Mouse (Mus musculus): ENCODE data around the gene Prps1. TPM values are rescaled to one million over a fixed set of nuclear protein-coding genes. Genes with fewer than 3 reads are reported as not detected.

Prps1 gene
- 45.1 and 47.0 TPM in 2 replicates for polyA plus RNA-seq (2014; fragmentation: Nextera tagmentation; extraction: Ambion mirVana)

DNA sequence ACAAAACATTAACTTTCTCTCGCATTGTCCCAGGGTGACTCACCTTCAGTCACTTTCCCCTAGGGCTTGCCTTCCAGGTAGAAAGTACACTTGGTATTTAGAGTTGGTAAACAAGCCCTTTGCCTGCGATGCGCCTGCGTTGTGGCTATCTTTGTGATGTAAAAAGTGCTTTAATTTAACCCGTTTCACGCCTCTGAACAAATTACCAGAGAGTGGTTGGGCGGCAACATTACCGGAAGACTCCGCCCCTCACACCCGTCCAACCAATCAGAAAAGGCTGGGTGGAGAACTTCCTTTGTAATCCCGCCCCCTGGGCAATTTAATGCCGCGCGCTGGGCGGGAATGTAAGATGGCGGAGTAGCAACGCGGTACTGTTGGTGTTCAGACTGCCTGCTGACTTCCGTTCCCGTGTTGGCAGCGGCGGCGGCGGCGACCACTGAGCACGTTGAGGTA is at the start of gene Prps1:
TSS of gene Prps1 (plus strand) at position 335 of the 453 bp plus-strand sequence.
- DNase-seq (ENCODE audit: low spot score): peak; percentile 94
- Histone ChIP-seq H3K9ac (ENCODE audit: low read depth, low read length) (peak within 1 kb of the TSS; percentile 60), H3K36me3 (ENCODE audit: control insufficient read depth, insufficient read depth, low read length) (no peaks in the 10 kb centered on the region), H3K27me3 (replicated peaks; ENCODE audit: control insufficient read depth, insufficient read depth, low read length) (no peaks in the 10 kb centered on the region; the same call in 1 of the 2 replicates), H3K4me3 (ENCODE audit: low read depth, low read length) (peak within 1 kb of the TSS; percentile 54), H3K4me2 (ENCODE audit: low read depth, low read length) (peak within 1 kb of the TSS; percentile 58), H3K27ac (replicated peaks; ENCODE audit: low read depth, low read length) (no peak within 1 kb of the TSS), H3K9me3 (ENCODE audit: control insufficient read depth, low read length) (no peaks in the 10 kb centered on the region), H3K4me1 (ENCODE audit: control insufficient read depth, insufficient read depth, low read length) (no peaks in the 10 kb centered on the region)
- ATAC-seq (ENCODE audit: low read depth): peak; percentile 96
- WGBS: 25% methylated on average over 26 of the region's 26 CpGs

DNA sequence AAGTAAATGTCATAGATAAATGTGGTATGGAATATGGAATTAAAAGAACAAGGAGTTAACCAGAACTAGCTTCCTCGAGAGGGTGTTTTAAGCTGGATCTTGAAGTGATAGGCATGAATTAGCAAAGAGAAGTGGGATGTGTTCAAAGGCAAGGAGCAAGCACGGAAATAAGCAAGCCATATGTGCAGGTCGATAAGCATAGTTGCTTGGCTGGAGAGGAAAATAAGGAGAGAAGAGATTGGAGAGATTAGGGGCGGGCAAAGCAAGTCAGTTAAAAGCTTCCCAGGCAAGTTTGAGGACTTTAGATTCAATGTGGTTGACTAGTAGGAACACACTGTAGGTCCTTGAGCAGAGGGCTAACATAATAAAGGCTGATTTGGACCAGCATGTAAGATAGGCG is 48.8 kb upstream of the Prps1 start:
- DNase-seq (ENCODE audit: low spot score): no peak
- no peak overlapping the region for H3K27ac ChIP-seq (replicated peaks; ENCODE audit: low read depth, low read length)
- ATAC-seq (ENCODE audit: low read depth): no peak

DNA sequence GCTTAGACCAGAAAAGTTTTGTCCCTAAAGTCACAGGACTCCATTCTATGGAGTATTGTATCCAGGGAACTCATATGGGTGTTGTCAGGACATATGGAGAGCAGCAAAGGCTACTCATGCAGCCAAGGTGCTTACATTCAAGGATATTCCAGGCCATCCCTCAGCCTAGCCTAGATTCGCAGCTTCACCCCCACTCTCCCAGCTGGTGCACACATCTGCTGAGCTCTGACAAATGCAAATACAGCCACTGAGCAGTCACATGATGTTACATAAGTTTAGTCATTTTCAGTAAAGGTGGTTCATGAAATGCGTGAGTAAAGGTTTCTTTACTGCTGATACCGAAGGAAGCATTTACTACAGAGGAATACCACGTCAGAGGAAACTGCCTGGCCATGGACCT is 37.9 kb upstream of the Prps1 start:
- ATAC-seq (ENCODE audit: low read depth) (no peak), DNase-seq (ENCODE audit: low spot score) (no peak)
- WGBS: 67% methylated on average over 4 of the region's 4 CpGs
- H3K27ac ChIP-seq (replicated peaks; ENCODE audit: low read depth, low read length): no peak overlapping the region
- no peaks in the 10 kb centered on the region for H3K9me3 ChIP-seq (ENCODE audit: control insufficient read depth, low read length)
- H3K27me3 ChIP-seq (replicated peaks; ENCODE audit: control insufficient read depth, insufficient read depth, low read length): 0 out of 2 replicates have a peak, but pooled peaks cover 8% of the 10 kb centered on the region
- no peaks in the 10 kb centered on the region for H3K36me3 ChIP-seq (ENCODE audit: control insufficient read depth, insufficient read depth, low read length)
- H3K9ac ChIP-seq (ENCODE audit: low read depth, low read length): no peak overlapping the region
- H3K4me3 ChIP-seq (ENCODE audit: low read depth, low read length): no peak overlapping the region
- H3K4me1 ChIP-seq (ENCODE audit: control insufficient read depth, insufficient read depth, low read length): no peaks in the 10 kb centered on the region
- no peak overlapping the region for H3K4me2 ChIP-seq (ENCODE audit: low read depth, low read length)

More for the DNA sequence above, 48.8 kb upstream of the Prps1 start:
- Histone ChIP-seq H3K9ac (ENCODE audit: low read depth, low read length) (no peak overlapping the region), H3K4me3 (ENCODE audit: low read depth, low read length) (no peak overlapping the region), H3K4me1 (ENCODE audit: control insufficient read depth, insufficient read depth, low read length) (no peaks in the 10 kb centered on the region), H3K36me3 (ENCODE audit: control insufficient read depth, insufficient read depth, low read length) (no peaks in the 10 kb centered on the region), H3K27me3 (replicated peaks; ENCODE audit: control insufficient read depth, insufficient read depth, low read length) (peaks cover 2% of the 10 kb centered on the region; the same call in 1 of the 2 replicates), H3K9me3 (ENCODE audit: control insufficient read depth, low read length) (no peaks in the 10 kb centered on the region), H3K4me2 (ENCODE audit: low read depth, low read length) (no peak overlapping the region)
- WGBS: 81% methylated on average over 5 of the region's 5 CpGs

DNA sequence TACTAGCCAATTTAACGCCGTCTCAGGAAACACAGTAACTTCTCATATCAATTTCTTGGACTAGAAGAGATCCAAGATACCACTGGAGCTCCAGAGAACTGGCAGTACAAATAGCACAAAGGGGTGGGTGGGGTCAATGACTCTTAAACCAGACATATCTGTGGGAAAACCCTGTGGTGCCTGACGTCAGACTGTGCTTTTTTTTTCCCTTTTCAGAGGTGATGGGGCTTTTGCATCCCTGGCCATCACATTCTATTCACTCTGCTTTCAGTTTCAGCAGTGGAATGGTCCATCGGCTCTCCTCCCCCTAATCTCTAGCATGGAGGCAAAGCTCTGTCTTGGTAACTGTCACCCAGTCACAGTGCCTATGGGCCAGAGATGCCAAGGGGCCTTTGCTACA is 29.3 kb upstream of the Prps1 start:
- no peak overlapping the region for H3K9ac ChIP-seq (ENCODE audit: low read depth, low read length)
- no peak overlapping the region for H3K4me3 ChIP-seq (ENCODE audit: low read depth, low read length)
- no peaks in the 10 kb centered on the region; the same call in 1 of the 2 replicates for H3K27me3 ChIP-seq (replicated peaks; ENCODE audit: control insufficient read depth, insufficient read depth, low read length)
- no peak for ATAC-seq (ENCODE audit: low read depth)
- DNase-seq (ENCODE audit: low spot score): no peak
- WGBS: 78% methylated on average over 4 of the region's 4 CpGs
- H3K4me2 ChIP-seq (ENCODE audit: low read depth, low read length): no peak overlapping the region
- no peaks in the 10 kb centered on the region for H3K4me1 ChIP-seq (ENCODE audit: control insufficient read depth, insufficient read depth, low read length)
- H3K27ac ChIP-seq (replicated peaks; ENCODE audit: low read depth, low read length): no peak overlapping the region
- H3K9me3 ChIP-seq (ENCODE audit: control insufficient read depth, low read length): no peaks in the 10 kb centered on the region
- no peaks in the 10 kb centered on the region for H3K36me3 ChIP-seq (ENCODE audit: control insufficient read depth, insufficient read depth, low read length)

DNA sequence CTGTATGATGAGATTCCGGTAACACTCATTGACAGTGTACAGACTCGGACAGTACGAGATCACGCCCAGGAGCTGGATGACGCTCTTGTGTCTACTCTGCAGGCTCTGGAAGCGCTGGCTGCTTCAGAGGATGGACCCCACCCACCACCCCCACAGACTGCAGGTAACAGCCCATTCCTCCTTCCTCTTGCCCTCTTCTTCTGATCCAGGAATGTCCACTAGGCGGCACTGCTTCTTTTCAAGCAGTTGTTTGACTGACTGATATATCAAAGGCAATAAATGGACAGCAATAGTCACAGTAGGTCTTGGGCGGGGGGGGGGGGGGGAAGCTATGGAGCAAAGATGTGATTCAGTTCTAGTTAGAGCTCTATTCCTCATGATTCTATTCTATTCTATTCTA is 28.2 kb upstream of the Prps1 start:
- WGBS: 71% methylated on average over 7 of the region's 8 CpGs
- Histone ChIP-seq H3K4me1 (ENCODE audit: control insufficient read depth, insufficient read depth, low read length) (no peaks in the 10 kb centered on the region), H3K9me3 (ENCODE audit: control insufficient read depth, low read length) (no peaks in the 10 kb centered on the region), H3K4me2 (ENCODE audit: low read depth, low read length) (no peak overlapping the region), H3K4me3 (ENCODE audit: low read depth, low read length) (no peak overlapping the region), H3K36me3 (ENCODE audit: control insufficient read depth, insufficient read depth, low read length) (no peaks in the 10 kb centered on the region), H3K27ac (replicated peaks; ENCODE audit: low read depth, low read length) (no peak overlapping the region), H3K9ac (ENCODE audit: low read depth, low read length) (no peak overlapping the region), H3K27me3 (replicated peaks; ENCODE audit: control insufficient read depth, insufficient read depth, low read length) (no peaks in the 10 kb centered on the region; the same call in 1 of the 2 replicates)
- ATAC-seq (ENCODE audit: low read depth): no peak
- DNase-seq (ENCODE audit: low spot score): no peak

DNA sequence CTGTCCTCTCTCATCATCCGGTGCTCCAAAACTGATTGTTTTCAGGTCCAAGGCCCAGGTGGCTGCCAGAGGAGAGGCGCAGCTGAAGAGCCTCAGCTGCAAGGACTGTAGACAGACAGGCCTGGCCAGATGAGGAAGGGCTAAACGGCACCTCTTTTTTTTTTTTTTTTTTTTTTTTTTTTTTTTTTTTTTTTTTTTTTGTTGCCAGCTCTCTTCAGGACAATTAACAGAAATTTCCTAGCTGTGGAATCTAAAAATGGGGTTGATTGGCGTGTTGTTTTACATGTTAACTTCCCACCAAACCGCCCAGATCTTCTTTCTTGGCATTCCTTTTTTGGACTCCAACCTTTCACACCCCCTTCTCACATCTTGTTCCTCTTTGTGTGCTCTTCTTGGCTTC is 26.4 kb upstream of the Prps1 start:
- Histone ChIP-seq H3K4me1 (ENCODE audit: control insufficient read depth, insufficient read depth, low read length) (no peaks in the 10 kb centered on the region), H3K4me2 (ENCODE audit: low read depth, low read length) (no peak overlapping the region), H3K27me3 (replicated peaks; ENCODE audit: control insufficient read depth, insufficient read depth, low read length) (no peaks in the 10 kb centered on the region; the same call in 1 of the 2 replicates), H3K36me3 (ENCODE audit: control insufficient read depth, insufficient read depth, low read length) (no peaks in the 10 kb centered on the region), H3K27ac (replicated peaks; ENCODE audit: low read depth, low read length) (no peak overlapping the region), H3K9me3 (ENCODE audit: control insufficient read depth, low read length) (no peaks in the 10 kb centered on the region), H3K4me3 (ENCODE audit: low read depth, low read length) (no peak overlapping the region), H3K9ac (ENCODE audit: low read depth, low read length) (no peak overlapping the region)
- ATAC-seq (ENCODE audit: low read depth): no peak; the same call in 1 of the 2 replicates
- WGBS: 77% methylated on average over 5 of the region's 5 CpGs
- DNase-seq (ENCODE audit: low spot score): no peak

DNA sequence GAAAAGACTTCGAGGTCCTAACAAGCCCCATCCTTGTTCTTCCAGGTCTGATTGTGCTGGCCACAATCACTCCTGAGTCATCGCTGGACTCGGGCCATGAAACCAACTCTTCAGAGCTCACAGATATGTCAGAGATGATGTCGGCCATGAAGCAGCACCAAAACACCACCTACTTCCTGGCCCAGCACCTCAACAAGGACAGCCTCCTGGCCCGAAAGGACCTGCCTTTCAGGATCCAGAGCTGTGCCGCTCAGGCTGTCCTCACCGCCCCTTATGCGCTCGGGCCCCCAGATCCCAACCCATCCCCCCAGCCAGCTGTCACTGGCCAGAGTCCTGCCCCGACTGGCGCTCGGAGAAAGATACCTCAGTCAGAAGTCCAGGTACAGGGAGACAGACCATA is 25.9 kb upstream of the Prps1 start:
- 81% methylated on average over 12 of the region's 12 CpGs for WGBS
- no peak overlapping the region for H3K4me2 ChIP-seq (ENCODE audit: low read depth, low read length)
- no peaks in the 10 kb centered on the region for H3K9me3 ChIP-seq (ENCODE audit: control insufficient read depth, low read length)
- DNase-seq (ENCODE audit: low spot score) (no peak), ATAC-seq (ENCODE audit: low read depth) (no peak)
- no peaks in the 10 kb centered on the region for H3K4me1 ChIP-seq (ENCODE audit: control insufficient read depth, insufficient read depth, low read length)
- H3K27ac ChIP-seq (replicated peaks; ENCODE audit: low read depth, low read length): no peak overlapping the region
- no peaks in the 10 kb centered on the region; the same call in 1 of the 2 replicates for H3K27me3 ChIP-seq (replicated peaks; ENCODE audit: control insufficient read depth, insufficient read depth, low read length)
- H3K4me3 ChIP-seq (ENCODE audit: low read depth, low read length): no peak overlapping the region
- H3K36me3 ChIP-seq (ENCODE audit: control insufficient read depth, insufficient read depth, low read length): no peaks in the 10 kb centered on the region
- no peak overlapping the region for H3K9ac ChIP-seq (ENCODE audit: low read depth, low read length)

DNA sequence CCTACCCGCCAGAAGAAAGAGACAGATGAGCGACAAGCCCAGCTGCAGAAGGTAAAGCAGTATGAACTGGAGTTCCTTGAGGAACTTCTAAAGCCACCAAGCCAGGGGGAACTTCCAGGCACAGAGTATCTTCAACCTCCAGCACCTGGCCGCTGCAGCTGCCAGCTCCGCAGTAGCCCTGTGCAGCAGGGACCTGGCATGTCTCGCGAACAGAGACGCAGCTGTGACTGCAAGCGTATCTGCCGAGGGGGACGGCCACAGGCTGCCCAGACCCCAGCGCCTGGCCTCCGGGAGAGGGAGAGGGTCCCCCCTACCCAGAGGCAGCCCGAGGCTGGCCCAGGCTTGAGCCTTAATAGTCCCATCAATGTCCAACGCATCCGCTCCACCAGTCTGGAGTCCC is 24.4 kb upstream of the Prps1 start:
- Histone ChIP-seq H3K27ac (replicated peaks; ENCODE audit: low read depth, low read length) (no peak overlapping the region), H3K4me3 (ENCODE audit: low read depth, low read length) (no peak overlapping the region), H3K9ac (ENCODE audit: low read depth, low read length) (no peak overlapping the region), H3K4me1 (ENCODE audit: control insufficient read depth, insufficient read depth, low read length) (no peaks in the 10 kb centered on the region), H3K9me3 (ENCODE audit: control insufficient read depth, low read length) (no peaks in the 10 kb centered on the region), H3K36me3 (ENCODE audit: control insufficient read depth, insufficient read depth, low read length) (no peaks in the 10 kb centered on the region), H3K27me3 (replicated peaks; ENCODE audit: control insufficient read depth, insufficient read depth, low read length) (peaks cover 3% of the 10 kb centered on the region; the same call in 1 of the 2 replicates), H3K4me2 (ENCODE audit: low read depth, low read length) (no peak overlapping the region)
- ATAC-seq (ENCODE audit: low read depth): no peak
- WGBS: 80% methylated on average over 12 of the region's 15 CpGs
- no peak for DNase-seq (ENCODE audit: low spot score)

DNA sequence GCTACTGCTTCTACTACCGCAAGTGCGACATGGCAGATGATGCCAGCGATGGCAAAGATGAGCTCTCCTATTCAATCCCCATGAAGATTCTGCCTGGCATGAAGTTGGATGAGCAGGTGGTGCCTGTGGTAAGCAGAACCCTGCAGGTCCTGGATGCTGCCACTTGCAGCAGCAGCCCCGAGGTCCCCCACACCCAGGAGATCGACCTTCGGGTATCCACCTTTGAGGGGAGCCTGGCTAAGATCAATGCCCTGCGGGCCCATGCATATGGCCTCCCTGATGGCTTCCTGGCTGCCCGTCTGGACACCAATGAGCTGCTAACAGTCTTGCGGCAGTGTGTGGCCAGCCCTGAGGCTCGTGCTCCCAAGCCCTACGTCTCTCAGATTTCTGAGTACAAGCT is 23.6 kb upstream of the Prps1 start:
- H3K9ac ChIP-seq (ENCODE audit: low read depth, low read length): no peak overlapping the region
- no peak overlapping the region for H3K27ac ChIP-seq (replicated peaks; ENCODE audit: low read depth, low read length)
- WGBS: 94% methylated on average over 10 of the region's 11 CpGs
- H3K27me3 ChIP-seq (replicated peaks; ENCODE audit: control insufficient read depth, insufficient read depth, low read length): peaks cover 4% of the 10 kb centered on the region; the same call in 1 of the 2 replicates
- H3K9me3 ChIP-seq (ENCODE audit: control insufficient read depth, low read length): no peaks in the 10 kb centered on the region
- ATAC-seq (ENCODE audit: low read depth) (no peak), DNase-seq (ENCODE audit: low spot score) (no peak)
- H3K4me1 ChIP-seq (ENCODE audit: control insufficient read depth, insufficient read depth, low read length): no peaks in the 10 kb centered on the region
- no peaks in the 10 kb centered on the region for H3K36me3 ChIP-seq (ENCODE audit: control insufficient read depth, insufficient read depth, low read length)
- no peak overlapping the region for H3K4me2 ChIP-seq (ENCODE audit: low read depth, low read length)
- H3K4me3 ChIP-seq (ENCODE audit: low read depth, low read length): no peak overlapping the region

Data from embryonic facial prominence, embryonic 14.5 days (tissue).